Mouse (Mus musculus): ENCODE measurements around the gene Anxa11. TPM values are rescaled to one million over a fixed set of nuclear protein-coding genes. Genes with fewer than 3 reads are reported as not detected.
"Not testable (repeated sequence)": the region's sequence is repeated elsewhere in the genome, so short reads cannot be mapped to it uniquely, and the experiment has no call there.

The Anxa11 gene
- total RNA-seq, 1 experiment from 2014 or later, result 51.1 TPM

GRCm38 (mm10) chr14:25868706-25869105 is 26.8 kb downstream of the Anxa11 start:
- no peak for DNase-seq

GRCm38 (mm10) chr14:25869135-25869878 is 27.4 kb downstream of the Anxa11 start:
- DNase-seq, result peak; percentile 53

- peak; percentile 46 for DNase-seq
These were observed 30.8 kb downstream of the Anxa11 start for GRCm38 (mm10) chr14:25872461-25873415.

- DNase-seq, result not testable (repeated sequence)
These were observed 34.7 kb downstream of the Anxa11 start for GRCm38 (mm10) chr14:25876640-25877039.

- DNase-seq, result not testable (repeated sequence)
These were observed 39.8 kb downstream of the Anxa11 start for GRCm38 (mm10) chr14:25881769-25882168.

DNA sequence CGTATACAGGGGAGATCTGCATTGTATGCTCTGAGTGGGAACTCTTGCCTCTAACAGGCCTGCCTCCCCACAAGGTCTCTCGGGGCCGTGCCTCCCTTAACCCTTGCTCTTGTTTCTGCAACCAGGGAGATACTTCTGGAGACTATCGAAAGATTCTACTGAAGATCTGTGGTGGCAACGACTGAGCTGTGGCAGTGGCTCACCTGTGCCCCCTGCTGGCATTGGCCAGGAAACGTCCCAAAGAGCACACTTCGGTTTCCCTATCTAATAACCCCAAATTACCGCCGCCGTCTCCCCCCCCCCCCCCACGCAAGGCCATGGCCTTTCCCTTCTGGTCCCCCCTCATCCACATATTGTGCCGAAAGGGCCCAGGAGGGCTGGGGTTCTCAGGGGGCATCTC is 43.9 kb downstream of the Anxa11 start:
- not testable (repeated sequence) for DNase-seq

DNA sequence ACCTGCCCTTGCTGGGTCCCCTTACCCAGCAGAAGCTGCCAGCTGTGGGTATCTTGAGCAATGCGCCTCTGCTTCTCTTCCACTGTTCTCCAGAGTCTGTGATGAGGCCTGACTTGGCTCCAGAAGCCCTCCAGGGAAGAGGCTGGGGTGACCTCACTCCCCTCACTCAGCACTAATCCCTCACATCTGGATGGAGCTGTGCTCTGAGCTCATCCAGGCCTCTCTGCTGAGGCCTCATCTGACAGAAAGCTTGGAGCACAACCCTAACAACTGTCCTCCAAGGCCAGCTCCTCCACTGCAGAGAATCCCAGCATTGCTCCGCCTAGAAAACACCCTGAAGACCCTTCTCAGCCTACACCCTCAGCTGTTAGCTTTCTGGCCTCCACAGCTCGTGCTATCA is 52.6 kb downstream of the Anxa11 start:
- DNase-seq, result not testable (repeated sequence)

- not testable (repeated sequence) for DNase-seq
These were observed 53.7 kb downstream of the Anxa11 start for GRCm38 (mm10) chr14:25895686-25896085.

DNA sequence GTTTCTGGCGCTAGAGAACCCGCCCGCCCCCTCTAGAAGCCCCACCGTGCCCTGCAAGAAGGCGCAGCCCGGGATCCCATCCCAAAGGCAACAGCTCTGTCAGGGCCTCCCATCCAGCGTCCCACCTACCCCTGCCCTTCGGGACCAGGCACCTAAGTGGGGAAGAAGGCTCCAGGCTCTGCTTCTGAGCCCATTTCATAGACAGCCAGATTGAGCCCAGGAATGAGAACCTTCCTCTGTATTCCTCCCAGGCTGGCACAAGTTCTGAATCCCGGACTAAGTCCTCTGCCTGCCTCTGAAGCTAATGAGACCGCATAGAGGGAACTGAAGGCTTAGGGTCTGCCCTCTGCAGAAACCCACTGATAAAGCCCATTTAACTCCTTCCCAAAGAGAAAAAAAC is 61.0 kb downstream of the Anxa11 start, which contains the start of gene Plac9a:
Plac9a (minus strand) TSS at position 101 of the 400 bp plus-strand sequence.
- DNase-seq, result not testable (repeated sequence)

DNA sequence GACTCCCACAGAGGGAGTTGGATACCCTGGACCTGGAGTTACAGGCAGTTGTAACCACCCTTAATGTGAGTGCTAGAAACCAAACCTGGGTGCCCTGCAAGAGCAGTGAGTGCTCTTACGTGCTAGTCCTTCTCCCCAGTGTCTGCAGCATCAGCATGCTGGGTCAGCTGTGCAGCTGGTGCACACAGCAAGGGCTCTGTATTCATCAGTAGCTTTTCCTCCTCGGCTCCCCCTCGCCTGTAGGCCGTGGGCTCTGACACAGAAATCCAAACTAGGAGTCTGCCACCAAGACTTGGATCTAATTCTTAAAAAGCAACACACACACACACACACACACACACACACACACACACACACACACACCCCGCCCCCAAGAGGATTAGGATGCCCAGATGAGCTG is 63.3 kb downstream of the Anxa11 start:
- DNase-seq, result not testable (repeated sequence)

- not testable (repeated sequence) for DNase-seq
These were observed 65.3 kb downstream of the Anxa11 start for GRCm38 (mm10) chr14:25907272-25907671.

GRCm38 (mm10) chr14:25908976-25909375 is 67.0 kb downstream of the Anxa11 start:
- DNase-seq, result not testable (repeated sequence)

- DNase-seq, result not testable (repeated sequence)
These were observed 76.6 kb downstream of the Anxa11 start for GRCm38 (mm10) chr14:25918427-25919170.

DNA sequence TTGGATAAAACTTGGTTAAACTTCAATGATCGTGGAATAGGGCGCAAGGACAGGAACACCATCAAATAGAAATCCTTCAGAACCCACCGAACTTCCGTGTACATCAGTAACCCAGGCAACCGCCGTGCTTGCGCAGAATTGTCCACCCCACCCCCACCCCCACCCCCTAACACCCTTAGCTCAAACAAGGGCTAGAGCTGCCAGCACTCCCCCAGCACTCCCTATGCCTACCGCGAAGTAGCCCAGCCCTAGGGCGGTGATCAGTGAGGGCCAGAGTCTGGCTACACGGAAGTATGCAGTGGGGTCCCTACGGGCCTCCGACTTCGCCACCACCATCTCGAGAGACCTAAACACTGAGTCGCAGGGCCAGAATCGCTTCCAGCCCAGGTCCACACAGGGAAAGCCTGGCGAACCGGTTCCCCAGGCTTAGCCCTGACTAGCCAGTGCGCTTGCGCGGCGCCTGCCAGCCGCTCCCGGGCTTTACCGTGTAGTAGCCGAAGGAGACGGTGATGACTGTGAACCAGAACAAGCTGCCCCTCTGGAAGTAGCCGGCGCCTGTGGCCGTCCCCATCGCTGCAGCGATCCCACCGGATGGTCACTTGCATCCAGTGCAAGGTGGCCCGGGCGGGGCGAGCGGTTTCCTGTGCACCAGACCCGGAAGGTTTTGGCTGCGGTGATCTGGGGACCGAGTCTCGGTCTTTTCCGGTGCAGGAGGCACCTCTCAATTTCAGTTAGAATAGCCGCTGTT is 85.0 kb downstream of the Anxa11 start:
- DNase-seq, result not testable (repeated sequence)

DNA sequence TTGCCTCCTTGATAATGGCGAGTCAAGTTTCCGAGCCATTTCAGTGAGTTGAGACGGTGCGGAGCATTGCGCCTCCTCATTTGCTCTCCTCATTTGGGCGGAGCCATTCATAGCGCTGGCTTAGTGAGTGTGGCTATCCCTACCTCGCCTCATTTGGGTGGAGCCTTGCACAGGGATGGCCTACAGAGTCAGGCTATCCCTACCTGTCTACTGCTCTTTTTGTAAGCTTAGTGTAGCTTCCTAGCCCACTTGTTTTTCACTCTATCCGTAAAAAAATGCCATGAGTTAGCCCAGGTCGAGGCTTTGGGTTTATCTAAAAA is 85.6 kb downstream of the Anxa11 start, which contains the start of gene Tmem254a:
Tmem254a (minus strand) TSS at position 111 of the 320 bp plus-strand sequence.
- DNase-seq, result not testable (repeated sequence)

Small RNA genes within 50 kb of the gene (microRNA-seq; reads per million reads assigned to microRNA genes)
- 0 reads per million in 2 experiments for gene Gm23701

Other genes with a start within 250 kb of the Anxa11 start
- 52.4 and 53.9 TPM in 2 replicates for gene Ppif, start 148.0 kb upstream of the Anxa11 start, total RNA-seq (2021)
- 32.3 and 32.5 TPM in 2 replicates for gene Zcchc24, start 73.1 kb upstream of the Anxa11 start, total RNA-seq (2021)
- 2.7 and 6.5 TPM in 2 replicates for gene Plac9a, start 60.9 kb downstream of the Anxa11 start, total RNA-seq (2021)
- gene Tmem254a, start 85.5 kb downstream of the Anxa11 start, total RNA-seq (2021), result 3.9 and 5.7 TPM in 2 replicates
- not detected in 2 replicates for gene Cphx1, start 96.1 kb downstream of the Anxa11 start, total RNA-seq (2021)
- gene Duxbl1, start 136.4 kb downstream of the Anxa11 start, total RNA-seq (2021), result 0.26 and 0.38 TPM in 2 replicates
- 15.7 and 22.6 TPM in 2 replicates for gene Gm9780, start 200.6 kb downstream of the Anxa11 start, total RNA-seq (2021)
- 4.7 and 7.0 TPM in 2 replicates for gene Tmem254c, start 225.2 kb downstream of the Anxa11 start, total RNA-seq (2021)
- gene Cphx2, start 239.4 kb downstream of the Anxa11 start, total RNA-seq (2021), result not detected in 2 replicates
- not detected in 2 replicates for gene Cphx3, start 240.1 kb downstream of the Anxa11 start, total RNA-seq (2021)

Measured in adrenal gland, postnatal 14 days (tissue).